Mouse (Mus musculus) lung, postnatal 0 days (tissue): ENCODE results near the gene Atp6v1b1. TPM values are rescaled to one million over a fixed set of nuclear protein-coding genes. Genes with fewer than 3 reads are reported as not detected.

Source experiments
- ATAC-seq: fragments of 200-750 bp; cut with Nextera tagmentation; 2 replicates; pipeline ENCODE4 v1.8.0; 2017; ENCODE audit warnings: moderate library complexity
- DNase-seq: peaks from one replicate; pipeline ENCODE4 v3.0.0-alpha.2; 2016; ENCODE audit warnings: low spot score
- H3K27ac ChIP-seq: fragments of 300-500 bp; sonication (generic); 2 replicates; pipeline ENCODE4 v1.5.1; 2014; ENCODE audit warnings: antibody characterized with exemption, mild to moderate bottlenecking, low read length, mixed read lengths
- H3K27me3 ChIP-seq: fragments of 300-500 bp; sonication (generic); replicated peaks from 2 replicates; pipeline ENCODE4 v1.6.1; 2014; ENCODE audit warnings: low read length, mixed read lengths; ENCODE audit not compliant: insufficient read depth
- H3K36me3 ChIP-seq: fragments of 300-500 bp; sonication (generic); 2 replicates; pipeline ENCODE4 v1.6.1; 2014; ENCODE audit warnings: low read length, mixed read lengths; ENCODE audit not compliant: insufficient read depth
- H3K4me1 ChIP-seq: fragments of 300-500 bp; sonication (generic); 2 replicates; pipeline ENCODE4 v1.6.1; 2014; ENCODE audit warnings: antibody characterized with exemption, low read depth, low read length, mixed read lengths; ENCODE audit not compliant: insufficient read depth
- H3K4me2 ChIP-seq: fragments of 300-500 bp; sonication (generic); replicated peaks from 2 replicates; pipeline ENCODE4 v1.6.1; 2014; ENCODE audit warnings: low read depth, mild to moderate bottlenecking, low read length, moderate library complexity, mixed read lengths
- H3K4me3 ChIP-seq: fragments of 300-500 bp; sonication (generic); 2 replicates; pipeline ENCODE4 v1.5.1; 2014; ENCODE audit warnings: low read depth, low read length
- H3K9ac ChIP-seq: fragments of 300-500 bp; sonication (generic); replicated peaks from 2 replicates; pipeline ENCODE4 v1.6.1; 2014; ENCODE audit warnings: low read depth, mild to moderate bottlenecking
- H3K9me3 ChIP-seq: fragments of 300-500 bp; sonication (generic); 2 replicates; pipeline ENCODE4 v1.6.1; 2016; ENCODE audit warnings: low read length, mixed read lengths
- CTCF ChIP-seq: IDR thresholded peaks from 2 replicates; pipeline ENCODE4 v1.5.1; 2016; ENCODE audit warnings: antibody characterized with exemption, mild to moderate bottlenecking
- EP300 ChIP-seq: IDR thresholded peaks from 2 replicates; pipeline ENCODE4 v1.6.1; 2016; ENCODE audit warnings: antibody characterized with exemption, mild to moderate bottlenecking, control low read depth
- WGBS: fragments of 180-500 bp; shearing (Covaris S2); extraction: QIAGEN DNeasy Blood & Tissue Kit; methylation state at CpG from one replicate; pipeline ENCODE4 v1.1.7; 2014; 5-methylcytosine and 5-hydroxymethylcytosine counted together
- polyA plus RNA-seq: library from polyadenylated mRNA; unstranded; fragments of >200 nt; fragmentation: Nextera tagmentation; extraction: Ambion mirVana; gene quantifications from 2 replicates; pipeline ENCODE4 v1.2.1, GENCODE M21; 2015

Gene Atp6v1b1
- polyA plus RNA-seq, 1 experiment from 2014 or later, result 0.56 TPM

DNA sequence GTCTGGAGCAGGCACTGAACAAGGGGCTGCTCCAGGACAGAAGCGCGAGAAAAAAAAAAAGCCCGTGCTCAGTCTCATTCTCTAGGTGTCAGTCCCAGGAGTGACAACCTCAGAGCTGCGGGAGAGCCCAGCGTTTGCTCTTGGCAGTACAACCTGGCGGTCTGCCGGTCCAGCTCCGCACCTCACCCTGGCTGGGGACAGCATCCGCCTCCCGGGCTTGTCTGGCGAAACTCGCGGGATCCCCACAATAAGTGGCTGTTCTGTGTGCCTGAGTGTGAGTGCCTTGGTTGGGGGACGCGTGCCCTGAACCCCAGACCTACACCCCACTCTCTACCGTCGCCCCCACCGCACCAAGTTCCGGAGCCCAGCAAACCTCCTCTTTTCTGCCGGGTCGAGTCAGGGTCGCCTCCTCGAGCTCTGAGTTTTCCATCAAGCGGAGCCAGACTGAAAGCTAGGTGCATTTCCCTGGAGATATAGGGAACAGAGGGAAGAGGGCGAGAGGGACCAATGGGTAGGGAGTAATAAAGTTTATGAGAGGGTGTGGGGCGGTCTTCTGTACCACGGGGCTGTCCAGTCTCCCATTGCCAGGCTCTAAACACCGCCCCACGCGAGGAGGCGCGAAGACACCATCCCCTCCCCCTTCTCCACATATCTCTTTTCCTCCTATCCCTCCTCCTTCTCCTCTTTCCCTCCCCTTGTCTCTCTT is 32.3 kb upstream of the Atp6v1b1 start:
- peak; percentile 58 for ATAC-seq
- peaks cover 99% of the 10 kb centered on the region for H3K27me3 ChIP-seq
- no peak overlapping the region for H3K27ac ChIP-seq
- H3K36me3 ChIP-seq, result no peaks in the 10 kb centered on the region
- peak overlapping the region; percentile 30 for H3K4me3 ChIP-seq
- DNase-seq, result no peak
- H3K9me3 ChIP-seq, result no peaks in the 10 kb centered on the region
- TF ChIP-seq EP300, result no peak
- no peak for TF ChIP-seq CTCF
- H3K4me1 ChIP-seq, result no peaks in the 10 kb centered on the region; the same call in 1 of the 2 replicates
- under 1% methylated on average over 31 of the region's 32 CpGs for WGBS
- H3K9ac ChIP-seq, result no peak overlapping the region
- H3K4me2 ChIP-seq, result peak overlapping the region; percentile 59

DNA sequence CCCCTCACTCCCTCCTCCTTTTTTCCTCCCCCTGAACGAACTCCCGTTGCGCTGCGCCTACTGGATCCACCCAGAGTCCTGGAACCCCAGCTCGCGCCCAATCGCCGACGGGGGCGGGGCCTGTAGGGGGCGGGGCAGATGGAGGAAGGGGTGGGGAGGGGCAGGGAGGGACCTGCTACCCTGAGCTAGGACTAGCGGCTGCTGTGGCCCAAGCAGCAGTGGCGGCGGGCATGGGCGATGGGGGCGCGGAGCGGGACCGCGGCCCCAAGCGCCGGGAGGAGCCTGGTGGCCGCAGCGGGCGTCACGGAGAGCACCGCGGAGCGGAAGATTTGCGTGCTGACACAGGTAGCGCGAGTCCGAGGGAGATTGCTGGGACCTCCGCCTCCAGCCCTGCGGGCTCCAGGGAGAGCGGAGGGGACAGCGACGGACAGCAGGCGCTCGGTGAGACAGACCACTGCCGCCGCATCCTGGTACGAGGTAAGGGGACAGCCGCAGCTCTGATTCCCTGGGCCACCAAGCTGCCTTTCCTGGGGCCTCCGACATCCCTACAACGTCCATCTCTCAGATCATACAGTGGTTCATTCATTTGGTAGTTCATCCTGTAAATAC is 31.6 kb upstream of the Atp6v1b1 start, which contains the start of gene Vax2:
TSS of gene Vax2 (plus strand) at position 198 of the 609 bp plus-strand sequence.
- ATAC-seq, result peak; percentile 88

DNA sequence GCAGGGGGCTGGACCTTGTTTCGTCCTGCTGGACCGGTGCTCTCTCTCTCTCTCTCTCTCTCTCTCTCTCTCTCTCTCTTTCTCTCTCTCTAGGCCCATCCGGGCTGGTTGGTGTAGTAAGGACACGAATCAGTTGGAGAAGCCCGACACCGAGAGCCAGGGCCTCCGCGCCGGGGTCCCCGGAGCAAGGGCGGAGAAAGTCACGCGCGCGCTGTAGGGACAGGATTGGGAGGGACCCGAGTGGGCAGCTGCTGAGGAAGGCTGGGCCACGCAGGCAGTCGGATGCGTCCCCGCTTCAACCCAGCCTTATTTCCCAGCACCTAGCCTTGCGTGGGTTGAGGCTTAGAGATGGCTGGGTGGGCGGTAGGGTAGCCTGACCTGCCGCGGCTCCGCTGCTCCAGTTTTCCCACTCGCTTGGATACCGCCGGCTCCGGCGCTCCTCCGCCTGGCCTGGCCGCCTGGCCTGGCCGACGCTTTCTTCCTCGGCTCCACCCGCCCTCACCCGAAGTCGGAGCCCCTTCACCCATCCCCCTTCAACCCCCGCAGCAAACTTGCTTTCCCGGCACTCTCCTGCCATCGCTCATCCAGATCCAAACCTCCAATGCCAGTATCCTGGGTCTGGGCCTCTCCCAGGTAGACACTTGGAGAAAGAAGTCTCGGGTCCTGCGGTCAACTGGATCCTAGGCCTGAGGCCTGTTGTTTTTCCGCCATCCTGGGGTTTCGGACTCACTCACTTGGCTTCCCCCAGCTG is 30.9 kb upstream of the Atp6v1b1 start:
- Histone ChIP-seq H3K9ac (no peak overlapping the region), H3K27me3 (peaks cover 98% of the 10 kb centered on the region), H3K4me3 (peak overlapping the region; percentile 30; the same call in 1 of the 2 replicates), H3K9me3 (no peaks in the 10 kb centered on the region), H3K4me1 (peaks cover 4% of the 10 kb centered on the region; the same call in 1 of the 2 replicates), H3K36me3 (no peaks in the 10 kb centered on the region), H3K27ac (no peak overlapping the region), H3K4me2 (0 out of 2 replicates have a peak overlapping the region, but pooled peaks have one; percentile 8)
- WGBS, result 4% methylated on average over 45 of the region's 45 CpGs
- no peak for DNase-seq
- no peak for TF ChIP-seq CTCF
- TF ChIP-seq EP300, result no peak
- no peak for ATAC-seq

More for the DNA sequence above, 31.6 kb upstream of the Atp6v1b1 start, which contains the start of gene Vax2:
- Histone ChIP-seq H3K9ac (no peak within 1 kb of the TSS), H3K4me1 (peaks cover 4% of the 10 kb centered on the region; the same call in 1 of the 2 replicates), H3K4me3 (peak within 1 kb of the TSS; percentile 30), H3K36me3 (no peaks in the 10 kb centered on the region), H3K27ac (no peak within 1 kb of the TSS), H3K27me3 (peaks cover 99% of the 10 kb centered on the region), H3K9me3 (no peaks in the 10 kb centered on the region), H3K4me2 (peak within 1 kb of the TSS; percentile 59)
- under 1% methylated on average over 39 of the region's 46 CpGs for WGBS
- TF ChIP-seq EP300 (no peak), CTCF (no peak)
- DNase-seq, result peak; percentile 53

DNA sequence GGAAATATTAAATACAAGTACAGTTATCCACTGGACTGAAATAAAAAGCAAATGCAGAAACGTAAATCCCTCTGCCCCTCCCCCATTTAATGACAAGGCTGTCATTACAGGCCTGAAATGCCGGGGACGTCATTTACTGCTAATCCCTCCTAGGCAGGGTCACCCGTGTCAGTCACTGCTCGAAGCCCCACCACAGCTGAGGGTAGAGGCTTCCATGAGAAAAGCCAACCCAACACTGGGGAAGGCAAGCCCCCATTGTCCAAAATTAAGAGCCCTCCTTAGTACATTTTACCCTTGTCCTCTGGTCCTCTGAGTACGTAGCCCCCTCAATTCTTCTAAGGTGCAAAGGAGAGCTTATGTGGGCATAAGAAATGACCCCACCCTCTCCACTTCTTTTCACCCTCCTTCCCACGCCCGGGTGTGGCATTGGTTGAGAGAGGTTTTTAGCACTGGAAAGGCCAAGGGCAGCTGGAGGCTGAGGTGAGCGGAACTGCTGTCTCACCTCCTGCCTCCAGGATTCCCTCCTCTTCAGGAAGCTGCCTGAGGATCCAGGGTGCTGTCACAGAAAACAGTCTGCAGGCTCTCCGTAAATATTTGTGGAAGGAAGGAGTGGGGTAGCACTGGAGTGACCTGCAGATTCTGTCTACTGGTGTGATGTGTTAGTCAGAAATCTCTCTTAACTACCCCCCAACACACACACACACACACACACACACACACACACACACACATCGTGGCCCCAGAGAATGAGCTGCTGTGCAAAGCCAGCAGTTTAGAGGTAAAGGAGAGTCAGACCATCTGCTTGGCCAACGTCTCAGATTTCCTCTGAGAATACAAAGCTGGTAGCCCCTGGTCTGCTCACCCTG is 29.3 kb upstream of the Atp6v1b1 start:
- Histone ChIP-seq H3K27me3 (peaks cover 98% of the 10 kb centered on the region), H3K27ac (no peak overlapping the region), H3K4me3 (no peak overlapping the region), H3K36me3 (no peaks in the 10 kb centered on the region), H3K9ac (no peak overlapping the region), H3K4me1 (peaks cover 4% of the 10 kb centered on the region; the same call in 1 of the 2 replicates), H3K9me3 (no peaks in the 10 kb centered on the region), H3K4me2 (no peak overlapping the region)
- DNase-seq (no peak), ATAC-seq (no peak)
- WGBS, result 7% methylated on average over 12 of the region's 12 CpGs
- TF ChIP-seq EP300 (no peak), CTCF (no peak)

DNA sequence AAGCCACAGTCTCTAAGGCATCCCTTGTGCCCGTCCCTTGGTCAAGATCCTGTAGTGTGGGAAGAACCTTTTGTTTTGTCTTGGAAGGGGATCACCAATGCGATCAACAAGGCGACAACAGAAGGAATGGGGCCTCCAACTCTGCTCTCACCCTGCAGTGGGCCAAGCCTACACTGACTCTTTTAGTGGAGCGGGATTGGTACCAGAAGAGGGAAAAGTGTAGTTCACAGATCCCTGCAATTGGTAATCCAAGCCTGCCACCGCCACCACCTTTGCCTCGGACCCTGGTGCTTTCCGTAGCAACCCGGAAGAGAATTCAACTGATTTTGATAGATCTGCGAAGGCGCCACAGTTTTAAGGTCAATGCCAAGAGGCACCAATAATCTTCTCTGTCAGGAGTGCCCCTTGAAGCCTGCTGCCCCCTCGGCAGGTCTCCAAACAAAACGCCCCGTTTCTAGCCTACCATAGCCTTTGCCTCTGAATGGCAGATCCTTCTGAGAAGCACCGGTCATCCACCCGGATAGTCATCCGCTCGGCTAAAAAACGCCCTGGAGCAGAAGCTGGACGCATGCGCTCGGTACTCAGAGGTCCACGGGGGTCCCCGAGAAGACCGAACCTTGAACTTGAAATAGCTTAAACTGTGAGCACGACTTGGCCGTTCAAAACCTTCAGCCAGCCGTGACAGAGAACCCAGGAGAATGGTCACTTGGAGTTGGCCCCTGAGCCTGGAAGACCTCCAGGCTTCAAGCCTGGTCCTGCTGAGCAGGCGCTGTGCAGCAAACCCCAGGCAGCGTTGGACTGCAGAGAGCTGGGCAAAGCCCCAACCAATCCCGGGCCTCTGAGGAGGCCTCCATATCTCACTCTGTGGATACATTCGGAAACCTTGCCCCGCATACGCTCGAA is 28.3 kb upstream of the Atp6v1b1 start:
- Histone ChIP-seq H3K4me1 (peaks cover 4% of the 10 kb centered on the region; the same call in 1 of the 2 replicates), H3K36me3 (no peaks in the 10 kb centered on the region), H3K4me3 (0 out of 2 replicates have a peak overlapping the region, but pooled peaks have one; percentile 3), H3K27me3 (peaks cover 95% of the 10 kb centered on the region), H3K9me3 (no peaks in the 10 kb centered on the region), H3K4me2 (0 out of 2 replicates have a peak overlapping the region, but pooled peaks have one; percentile 11), H3K27ac (no peak overlapping the region), H3K9ac (no peak overlapping the region)
- whole genome bisulfite sequencing, result 2% methylated on average over 34 of the region's 34 CpGs
- DNase-seq, result peak; percentile 30
- TF ChIP-seq EP300 (no peak), CTCF (no peak)
- no peak for ATAC-seq
